Mouse (Mus musculus) left cerebral cortex, adult 2 months (tissue): Measurements from ENCODE around the gene Tm2d3. TPM values are rescaled to one million over a fixed set of nuclear protein-coding genes. Genes with fewer than 3 reads are reported as not detected.

ENCODE experiments used
- DNase-seq, 2 experiments: peaks; one replicate each; pipeline ENCODE4 v3.0.0; 2021 to 2022; ENCODE audit warnings: low spot score in 2 of 2, mixed read lengths in 1 of 2; ENCODE audit errors: extremely low spot score in 1 of 2
- H3K27ac ChIP-seq: fragments of 200-600 bp; 2 replicates; pipeline ENCODE4 v1.8.1; 2022
- H3K4me3 ChIP-seq: fragments of 200-600 bp; 2 replicates; pipeline ENCODE4 v1.8.1; 2022
- CTCF ChIP-seq: fragments of 200-600 bp; IDR thresholded peaks from 2 replicates; pipeline ENCODE4 v1.8.1; 2022; ENCODE audit warnings: antibody characterized with exemption, mild to moderate bottlenecking, moderate library complexity
- intact Hi-C: fragments of 180-260 bp; cut with DNase I; formaldehyde crosslinking; loops from one replicate; pipeline ENCODE4 v1.15.1; 2025
- long read RNA-seq, 2 experiments: library from polyadenylated mRNA; stranded (forward); transcript quantifications; one replicate each; pipeline ENCODE4 v2.0.0; 2021; ENCODE audit warnings: borderline mapping rate in 2 of 2
- total RNA-seq, 2 experiments: library from RNA; stranded (reverse); gene quantifications; 2 replicates each; pipeline ENCODE4 v1.2.3; 2021

The Tm2d3 gene
- total RNA-seq = 10 to 100 TPM; 45.4 to 53.0 TPM
- long read RNA-seq, experiment 1, transcript Tm2d3-201 (5 exons, 908 nt) = major isoform, 16 of 27 reads
- long read RNA-seq, experiment 1, partial matches to known transcripts = 2 of 27 reads
- long read RNA-seq, experiment 1, other reads (novel, unspliced or antisense) = 6 of 27 reads
- long read RNA-seq, experiment 2, transcript Tm2d3-201 (5 exons, 908 nt) = major isoform, 14 of 18 reads
- long read RNA-seq, experiment 2, partial matches to known transcripts = 1 of 18 reads
- long read RNA-seq, experiment 2, other reads (novel, unspliced or antisense) = 1 of 18 reads

DNA sequence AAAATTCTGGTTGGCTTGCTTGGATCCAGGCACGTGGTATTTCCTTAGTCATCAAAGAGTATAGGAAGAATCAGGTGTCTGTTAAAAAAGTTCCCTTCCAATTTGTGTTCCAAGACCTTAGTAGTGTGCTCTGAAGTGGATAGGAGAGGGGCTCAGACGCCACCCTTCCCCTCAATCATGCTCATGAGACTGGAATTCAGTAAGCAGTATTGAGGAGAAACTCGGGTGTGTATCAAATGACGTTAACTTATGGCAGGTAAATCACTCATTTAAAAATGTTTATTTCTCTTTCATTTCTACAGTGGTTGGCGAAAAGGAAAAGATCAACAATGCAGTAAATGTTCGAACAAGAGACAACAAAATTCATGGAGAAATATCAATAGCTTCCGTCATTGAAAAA, at the start of gene Tm2d3:
Gene Tm2d3, plus strand, starts transcription at position 301 of the 400 bp plus-strand sequence.
- intact Hi-C loops = no loop called here
- no peak within 1 kb of the TSS for H3K4me3 ChIP-seq
- no peak for DNase-seq
- TF ChIP-seq CTCF = no peak
- no peak within 1 kb of the TSS for H3K27ac ChIP-seq

DNA sequence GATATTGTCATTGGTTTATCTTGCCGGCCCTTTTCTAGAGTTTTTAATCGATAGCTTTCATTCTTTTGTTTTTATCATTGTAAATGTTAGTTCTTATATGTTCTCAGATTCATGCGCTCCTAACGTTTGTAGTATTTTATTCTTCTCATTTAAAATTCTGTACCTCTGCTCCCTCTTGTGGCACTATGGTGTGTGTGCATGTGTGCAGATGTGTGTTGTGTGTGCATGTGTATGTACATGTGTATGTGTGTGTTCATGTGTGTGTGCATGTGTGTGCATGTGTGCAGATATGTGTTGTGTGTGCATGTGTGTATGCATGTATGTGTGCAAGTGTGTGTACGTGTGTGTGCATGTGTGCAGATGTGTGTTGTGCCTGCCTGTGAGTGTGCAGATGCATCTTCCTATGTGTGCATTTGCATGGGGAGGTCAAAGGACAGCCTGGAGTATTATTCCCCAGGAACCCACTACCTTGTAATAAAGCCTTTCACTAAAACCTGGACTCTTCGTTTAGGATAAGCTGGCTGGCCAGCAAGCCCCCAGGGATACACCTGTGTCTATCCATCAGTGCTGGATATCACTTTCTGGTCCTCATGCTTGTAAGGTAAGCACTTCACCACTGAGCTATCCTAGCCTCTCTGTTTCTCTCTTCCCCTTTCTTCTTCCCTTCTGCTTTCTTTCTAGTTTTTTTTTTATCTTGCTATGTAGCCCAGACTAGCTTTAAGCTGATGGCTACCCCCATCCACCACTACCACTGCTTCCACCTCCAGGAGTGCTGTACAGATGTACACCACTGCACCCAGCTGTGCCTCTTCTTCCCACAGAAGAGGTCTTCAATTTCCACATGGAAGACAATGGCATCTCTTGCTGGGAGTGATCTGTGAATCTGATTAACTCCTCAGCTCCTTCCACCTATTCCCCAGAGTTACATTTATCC, 48.3 kb upstream of the Tm2d3 start:
- H3K27ac ChIP-seq = no peak overlapping the region
- H3K4me3 ChIP-seq = no peak overlapping the region
- DNase-seq = no peak
- intact Hi-C loops = loop anchor here (1.0 kb wide), 1 partner anchor 323 kb away; no protein-coding TSS in a partner anchor
- peak; percentile 64 for TF ChIP-seq CTCF

DNA sequence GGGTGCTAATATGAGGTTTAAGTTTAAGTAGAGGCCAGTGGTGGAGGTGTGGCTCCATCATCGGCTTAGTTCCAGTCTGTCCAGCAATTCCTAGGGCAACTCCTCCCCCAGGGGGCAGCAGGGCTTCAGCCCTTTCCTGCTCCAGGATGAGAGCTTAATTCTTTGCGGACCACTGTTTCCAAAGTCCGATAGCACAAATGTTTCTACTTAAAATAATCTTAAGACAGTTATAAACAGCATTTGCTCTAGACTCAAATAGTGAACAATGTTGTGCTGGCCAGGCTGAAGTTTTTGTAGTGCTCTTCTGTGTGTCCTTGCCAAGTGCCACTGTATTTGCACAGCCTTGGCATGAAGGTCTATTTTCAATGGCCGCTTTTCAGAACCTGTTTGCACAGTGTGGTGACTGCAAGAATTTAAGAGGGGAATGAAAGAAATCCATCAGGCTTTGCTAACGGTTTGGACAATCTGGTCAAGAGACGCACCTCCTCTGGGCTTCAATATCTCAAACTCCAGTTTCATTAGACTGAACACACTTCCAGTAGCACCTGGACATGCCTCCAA, 47.0 kb upstream of the Tm2d3 start:
- TF ChIP-seq CTCF = no peak
- Histone ChIP-seq H3K27ac (peak overlapping the region; percentile 30), H3K4me3 (peak overlapping the region; percentile 83)
- intact Hi-C loops = no loop called here
- DNase-seq = no peak

DNA sequence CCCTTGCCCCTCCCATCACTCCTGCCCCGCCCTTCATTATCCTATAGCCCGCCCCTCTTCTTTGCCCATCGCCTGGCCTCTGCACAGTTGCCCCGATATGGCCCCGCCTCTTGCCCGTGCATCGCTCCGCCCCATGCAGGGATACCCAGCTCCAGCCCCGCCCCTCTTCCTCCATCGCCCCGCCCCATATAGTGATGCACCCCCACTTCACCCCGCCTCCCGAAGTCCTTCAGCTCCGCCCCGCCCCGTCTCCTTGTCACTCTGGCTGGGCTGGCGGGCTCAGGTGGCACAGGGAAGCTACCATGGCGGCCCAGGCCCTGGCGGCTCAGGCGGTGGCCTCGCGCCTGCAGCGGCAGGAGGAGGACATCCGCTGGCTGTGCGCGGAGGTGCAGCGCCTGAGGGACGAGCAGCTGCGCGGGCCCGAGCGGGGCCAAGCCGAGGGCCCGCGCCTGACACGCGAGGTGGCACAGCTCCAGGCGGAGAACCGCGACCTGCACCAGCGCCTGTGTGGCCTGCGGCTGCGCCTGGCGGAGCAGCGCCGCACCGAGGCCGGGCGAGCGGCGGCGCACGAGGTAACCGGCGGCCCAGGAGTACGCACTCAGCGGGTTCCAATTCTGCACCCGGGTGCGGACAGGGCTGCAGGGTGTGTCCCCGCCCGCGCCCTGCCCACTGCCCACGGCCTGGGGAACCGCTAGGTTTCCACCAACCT, 46.2 kb upstream of the Tm2d3 start, which contains the start of gene Tarsl2:
Gene Tarsl2, plus strand, starts transcription at position 256 of the 709 bp plus-strand sequence.
- DNase-seq = peak; percentile 94 to 95
- intact Hi-C loops = no loop called here
- H3K4me3 ChIP-seq = peak within 1 kb of the TSS; percentile 83
- TF ChIP-seq CTCF = peak; percentile 44
- H3K27ac ChIP-seq = peak within 1 kb of the TSS; percentile 89

DNA sequence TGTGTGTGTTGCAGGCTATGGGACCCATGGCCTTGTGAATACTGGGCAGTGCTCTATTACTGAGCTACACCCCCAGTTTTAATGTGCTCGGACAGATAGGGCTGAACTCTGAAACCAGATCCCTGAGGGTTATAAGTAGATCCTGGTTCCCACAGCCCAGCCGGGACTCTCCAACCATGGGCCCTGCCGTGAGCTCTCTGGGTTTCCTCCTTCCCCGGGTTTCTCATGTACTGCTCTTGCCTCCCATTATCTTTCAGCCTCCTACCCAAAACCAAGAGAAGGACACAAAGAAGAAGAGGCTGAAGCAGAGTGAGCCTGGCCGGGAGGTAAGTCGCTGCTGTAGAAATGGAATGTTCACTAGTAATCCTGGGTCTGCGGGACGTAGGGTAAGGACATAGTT, 45.0 kb upstream of the Tm2d3 start:
- H3K4me3 ChIP-seq = no peak overlapping the region
- no peak for DNase-seq
- no peak overlapping the region for H3K27ac ChIP-seq
- TF ChIP-seq CTCF = no peak
- intact Hi-C loops = no loop called here

DNA sequence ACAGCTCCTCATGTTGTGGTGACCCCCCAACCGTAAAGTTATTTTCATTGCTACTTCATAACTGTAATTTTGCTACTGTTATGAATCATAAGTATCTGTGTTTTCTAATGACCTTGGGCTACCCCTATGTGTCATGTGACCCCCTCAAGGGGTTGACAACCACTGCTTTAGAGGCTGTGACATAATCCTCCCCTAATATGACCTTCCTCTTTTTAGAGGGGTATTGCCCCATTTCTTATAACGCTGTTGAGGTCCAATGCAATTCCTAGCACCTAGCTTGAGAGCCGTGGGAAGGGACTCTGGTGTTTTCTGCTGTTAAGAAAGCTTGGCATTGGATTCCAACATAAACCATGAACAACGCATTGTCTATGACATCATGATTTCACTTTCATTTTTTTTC, 40.3 kb upstream of the Tm2d3 start:
- intact Hi-C loops = no loop called here
- no peak overlapping the region for H3K27ac ChIP-seq
- no peak for DNase-seq
- H3K4me3 ChIP-seq = no peak overlapping the region
- no peak for TF ChIP-seq CTCF

DNA sequence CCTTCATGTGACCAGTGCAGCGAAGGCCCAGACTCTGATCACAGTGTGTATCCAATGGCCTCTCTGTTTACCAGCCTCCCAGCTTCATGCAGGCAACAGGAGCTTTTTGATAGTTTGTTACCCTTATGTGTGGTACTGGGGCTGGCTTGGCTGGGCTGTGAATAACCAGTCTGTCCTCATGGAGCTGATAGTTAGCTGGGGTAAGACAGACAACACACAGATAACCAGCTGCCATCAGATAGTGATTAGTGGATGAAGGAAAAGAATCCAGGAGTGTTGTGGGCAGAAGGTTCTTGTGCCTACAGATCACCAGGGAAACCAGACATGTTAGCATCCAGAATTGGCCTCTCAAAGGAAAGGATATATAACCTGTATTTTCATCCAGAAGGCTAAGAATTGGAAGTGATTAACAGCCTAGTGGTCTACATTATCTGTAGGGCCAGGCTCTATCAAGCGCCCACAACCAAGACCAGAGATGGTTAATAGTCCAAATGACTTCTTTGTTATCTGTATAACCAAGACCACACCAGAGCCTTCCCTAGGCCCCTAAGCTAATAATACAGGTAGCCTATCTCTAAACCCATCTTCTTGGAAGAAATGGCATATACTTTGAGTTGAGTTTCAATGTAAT, 33.4 kb upstream of the Tm2d3 start:
- Histone ChIP-seq H3K4me3 (no peak overlapping the region), H3K27ac (no peak overlapping the region)
- DNase-seq = no peak
- TF ChIP-seq CTCF = no peak
- intact Hi-C loops = no loop called here

DNA sequence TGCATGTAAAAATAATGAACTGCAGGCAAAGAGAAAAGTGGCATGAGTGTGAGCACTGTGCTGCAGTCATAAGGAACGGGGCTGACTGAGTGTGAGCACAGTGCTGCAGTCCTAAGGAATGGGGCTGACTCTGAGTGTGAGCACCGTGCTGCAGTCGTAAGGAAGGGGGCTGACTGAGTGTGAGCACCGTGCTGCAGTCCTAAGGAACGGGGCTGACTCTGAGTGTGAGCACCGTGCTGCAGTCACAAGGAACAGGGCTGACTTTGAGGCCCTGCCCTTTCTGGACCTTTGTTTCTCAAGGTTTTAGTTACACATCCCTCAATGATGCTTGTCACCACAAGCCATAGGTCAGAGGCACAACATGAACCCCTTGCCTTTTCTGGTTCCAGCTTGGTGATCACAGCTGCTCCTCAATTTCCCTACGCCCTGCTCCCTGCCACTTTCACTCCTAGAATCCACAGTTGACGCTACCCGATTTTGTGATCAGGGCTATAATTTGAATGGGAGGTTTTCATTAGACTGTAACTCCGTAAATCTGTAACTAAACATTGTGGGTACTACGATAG, 27.7 kb upstream of the Tm2d3 start:
- intact Hi-C loops = no loop called here
- H3K27ac ChIP-seq = no peak overlapping the region
- no peak overlapping the region for H3K4me3 ChIP-seq
- DNase-seq = no peak
- no peak for TF ChIP-seq CTCF

DNA sequence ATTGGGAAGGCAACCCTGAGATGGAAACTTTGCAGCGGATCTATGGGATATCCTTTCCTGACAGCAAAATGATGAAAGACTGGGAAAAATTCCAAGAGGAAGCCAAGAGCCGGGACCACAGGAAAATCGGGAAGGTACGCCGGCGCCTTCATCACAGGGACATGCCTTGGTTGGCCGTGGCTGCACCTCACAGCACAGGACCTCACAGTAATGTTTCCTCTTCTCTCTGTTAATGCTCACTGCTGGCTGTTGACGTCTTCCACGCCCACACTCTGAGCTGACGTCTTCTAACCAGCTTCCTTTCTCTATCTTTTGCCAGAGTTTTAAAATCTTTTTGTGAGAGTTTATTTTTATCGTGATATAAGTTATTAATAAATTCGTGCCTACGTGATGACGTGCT, 27.1 kb upstream of the Tm2d3 start:
- no peak for TF ChIP-seq CTCF
- H3K27ac ChIP-seq = no peak overlapping the region
- H3K4me3 ChIP-seq = no peak overlapping the region
- intact Hi-C loops = no loop called here
- peak in 1 of 2 experiments; percentile 31 for DNase-seq

DNA sequence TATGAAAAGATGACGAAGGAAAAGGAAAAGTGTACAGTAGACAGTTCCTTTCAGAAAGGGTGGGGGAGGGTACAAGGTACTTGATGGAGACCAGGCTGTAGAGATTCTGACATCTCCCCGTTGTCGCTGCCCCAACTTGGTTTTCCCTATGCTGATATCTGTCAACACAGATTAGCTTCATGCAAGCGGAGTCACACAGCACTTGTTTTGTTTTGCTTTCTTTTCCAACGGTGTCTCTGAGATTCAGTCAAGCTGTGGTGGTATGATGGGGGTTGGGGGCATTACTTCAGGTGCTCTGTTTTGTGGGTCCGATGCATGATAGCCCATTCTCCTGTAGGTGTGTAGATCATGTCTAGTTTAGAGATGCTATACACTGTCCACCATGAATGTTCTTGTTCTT, 23.5 kb upstream of the Tm2d3 start:
- Histone ChIP-seq H3K4me3 (no peak overlapping the region), H3K27ac (no peak overlapping the region)
- intact Hi-C loops = no loop called here
- no peak for DNase-seq
- no peak for TF ChIP-seq CTCF

DNA sequence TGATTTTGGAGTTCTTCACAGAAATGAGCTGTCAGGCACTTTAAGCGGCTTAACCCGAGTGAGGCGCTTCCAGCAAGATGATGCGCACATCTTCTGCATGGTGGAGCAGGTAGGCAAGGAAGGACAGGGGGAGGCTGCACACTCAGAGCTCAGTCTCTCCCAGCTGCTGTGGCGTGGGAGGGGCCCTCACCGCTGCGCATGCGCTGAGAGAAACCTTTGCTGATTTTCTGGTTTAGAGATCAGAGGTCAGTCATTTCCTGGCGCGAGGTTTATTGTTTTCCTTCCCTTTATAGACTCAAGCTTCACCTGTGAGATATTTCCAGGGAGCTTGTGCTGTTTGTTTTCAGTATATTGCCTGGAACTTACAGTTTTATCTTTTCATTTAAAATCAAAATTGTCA, 12.9 kb upstream of the Tm2d3 start:
- H3K27ac ChIP-seq = no peak overlapping the region
- no peak overlapping the region for H3K4me3 ChIP-seq
- DNase-seq = no peak
- TF ChIP-seq CTCF = no peak
- intact Hi-C loops = no loop called here
